Mouse (Mus musculus) gastrocnemius, postnatal 36 days (tissue): Measurements from ENCODE around the gene Ceacam16. TPM values are rescaled to one million over a fixed set of nuclear protein-coding genes. Genes with fewer than 3 reads are reported as not detected.

Source experiments
- DNase-seq, 2 experiments: peaks; one replicate each; pipeline ENCODE4 v3.0.0; 2022
- intact Hi-C: fragments of 180-260 bp; cut with DNase I; formaldehyde crosslinking; loops from one replicate; pipeline ENCODE4 v1.15.1; 2025
- total RNA-seq, 2 experiments: library from RNA; stranded (reverse); gene quantifications; 2 replicates each; pipeline ENCODE4 v1.2.3; 2021

Gene Ceacam16
- total RNA-seq, 2 experiments from 2014 or later: not detected

- DNase-seq: no peak
- intact Hi-C loops: loop anchor here (5.0 kb wide), 1 partner anchor 92 kb away; the partner anchor contains the start of gene Nectin2
Observed at GRCm38 (mm10) chr7:19844521-19845171, 16.5 kb downstream of the Ceacam16 start.

- DNase-seq: peak; percentile 62 to 67
- intact Hi-C loops: loop anchor here (1.0 to 5.0 kb wide), 2 partner anchors 40 to 91 kb away; partner anchors contain the start of gene Nectin2
Observed at GRCm38 (mm10) chr7:19843561-19843960, 17.5 kb downstream of the Ceacam16 start.

GRCm38 (mm10) chr7:19842885-19843504 lies 18.1 kb downstream of the Ceacam16 start:
- intact Hi-C loops: loop anchor here (1.0 to 5.0 kb wide), 2 partner anchors 40 to 91 kb away; partner anchors contain the start of gene Nectin2
- no peak for DNase-seq

GRCm38 (mm10) chr7:19841686-19842413 lies 19.2 kb downstream of the Ceacam16 start:
- no peak for DNase-seq
- intact Hi-C loops: loop anchor here (5.0 kb wide), 1 partner anchor 90 kb away; the partner anchor contains the start of gene Nectin2

GRCm38 (mm10) chr7:19840936-19841335 lies 20.2 kb downstream of the Ceacam16 start:
- no peak for DNase-seq
- intact Hi-C loops: loop anchor here (5.0 kb wide), 1 partner anchor 89 kb away; the partner anchor contains the start of gene Nectin2

- intact Hi-C loops: loop anchor here (5.0 kb wide), 1 partner anchor 88 kb away; the partner anchor contains the start of gene Nectin2
- DNase-seq: no peak
Observed at GRCm38 (mm10) chr7:19840371-19840770, 20.7 kb downstream of the Ceacam16 start.

GRCm38 (mm10) chr7:19836843-19837242 lies 24.3 kb downstream of the Ceacam16 start:
- DNase-seq: no peak
- intact Hi-C loops: no loop called here

- intact Hi-C loops: no loop called here
- no peak for DNase-seq
Observed at GRCm38 (mm10) chr7:19834055-19834454, 27.0 kb downstream of the Ceacam16 start.

- intact Hi-C loops: no loop called here
Observed at GRCm38 (mm10) chr7:19831837-19832236, 29.3 kb downstream of the Ceacam16 start.

GRCm38 (mm10) chr7:19830682-19831156 lies 30.4 kb downstream of the Ceacam16 start:
- intact Hi-C loops: no loop called here
- peak; percentile 90 to 93 for DNase-seq

More at GRCm38 (mm10) chr7:19831837-19832236, 29.3 kb downstream of the Ceacam16 start:
- DNase-seq: no peak

- DNase-seq: no peak
- intact Hi-C loops: no loop called here
Observed at GRCm38 (mm10) chr7:19829694-19830093, 31.4 kb downstream of the Ceacam16 start.

- DNase-seq: peak in 1 of 2 experiments; percentile 28
- intact Hi-C loops: no loop called here
Observed at GRCm38 (mm10) chr7:19826756-19827155, 34.3 kb downstream of the Ceacam16 start.

- intact Hi-C loops: no loop called here
- DNase-seq: peak; percentile 81 to 91
Observed at GRCm38 (mm10) chr7:19824182-19824973, 36.7 kb downstream of the Ceacam16 start.

- intact Hi-C loops: no loop called here
Observed at GRCm38 (mm10) chr7:19823256-19824181, 37.6 kb downstream of the Ceacam16 start.

GRCm38 (mm10) chr7:19822604-19823058 lies 38.5 kb downstream of the Ceacam16 start, which contains the start of gene Bcl3:
Gene Bcl3 (minus strand): TSS chr7:19822770.
- intact Hi-C loops: no loop called here
- peak; percentile 60 to 67 for DNase-seq

More at GRCm38 (mm10) chr7:19823256-19824181, 37.6 kb downstream of the Ceacam16 start:
- DNase-seq: no peak

- no peak for DNase-seq
- intact Hi-C loops: no loop called here
Observed at GRCm38 (mm10) chr7:19822193-19822592, 38.9 kb downstream of the Ceacam16 start.

GRCm38 (mm10) chr7:19821633-19822032 lies 39.5 kb downstream of the Ceacam16 start:
- intact Hi-C loops: no loop called here
- DNase-seq: no peak

GRCm38 (mm10) chr7:19820347-19821048 lies 40.6 kb downstream of the Ceacam16 start:
- intact Hi-C loops: no loop called here
- no peak for DNase-seq
